Mouse (Mus musculus): ENCODE results near the gene Pde11a. TPM values are rescaled to one million over a fixed set of nuclear protein-coding genes. Genes with fewer than 3 reads are reported as not detected.
A peak's percentile ranks its signal among the peaks of the same experiment; 100 is the strongest.

Pde11a gene
- 0.09 and 0.13 TPM in 2 replicates for polyA plus RNA-seq (2015; fragmentation: Nextera tagmentation; extraction: Ambion mirVana)

DNA sequence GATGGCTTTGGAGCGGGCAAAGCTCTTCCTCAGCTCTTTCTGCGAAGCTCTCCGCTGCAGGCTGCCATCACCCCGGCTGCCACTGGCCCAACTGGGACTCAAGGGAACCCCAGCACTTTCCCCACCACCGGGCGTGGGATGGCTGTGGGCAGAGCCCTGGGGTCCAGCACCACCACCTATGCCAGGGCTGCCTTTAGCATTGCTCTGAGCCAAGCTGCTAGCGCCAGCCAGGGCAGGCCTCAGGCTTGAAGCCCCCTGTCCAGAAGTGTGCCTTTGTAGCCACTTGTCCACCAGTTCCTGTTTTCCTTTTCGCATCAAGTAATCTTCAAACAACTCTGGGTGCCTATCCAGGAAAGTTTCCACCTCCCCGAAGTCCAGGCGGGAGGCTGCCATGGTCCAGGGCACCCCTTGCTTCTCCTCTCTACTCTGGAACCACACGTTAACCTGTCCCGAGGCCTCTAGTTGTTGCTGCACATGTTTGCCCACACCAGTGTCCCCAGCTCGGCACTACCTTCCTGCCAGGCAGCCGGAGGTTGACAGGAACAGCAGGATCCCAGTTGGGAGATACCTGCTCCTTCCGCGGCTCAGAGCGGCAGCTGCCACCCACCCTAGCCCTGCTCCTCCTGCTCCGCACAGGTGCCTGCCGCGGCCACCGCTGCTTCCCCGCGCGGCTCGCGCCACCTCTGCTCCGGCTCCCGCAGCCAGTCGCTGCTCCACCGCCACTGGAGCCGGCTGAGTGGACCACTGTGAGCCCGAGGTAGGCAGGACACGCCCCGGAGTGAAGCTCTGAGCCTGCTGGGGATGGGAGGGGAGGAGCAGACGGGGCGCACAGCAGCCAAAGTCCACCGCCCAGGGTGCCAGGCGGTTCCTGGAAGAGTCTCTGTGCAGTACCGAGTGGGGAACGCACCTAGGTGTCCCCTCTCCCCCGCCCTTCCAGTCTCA, at the start of gene Pde11a:
Pde11a (minus strand) TSS at position 560 of the 942 bp plus-strand sequence.
- H3K9ac ChIP-seq (ENCODE audit: low read length): peak within 1 kb of the TSS; percentile 62
- WGBS: 16% methylated on average over 40 of the region's 41 CpGs
- no peaks in the 10 kb centered on the region for H3K4me1 ChIP-seq (replicated peaks; ENCODE audit: control insufficient read depth, insufficient read depth, low read length)
- H3K9me3 ChIP-seq (ENCODE audit: control insufficient read depth, low read length): no peaks in the 10 kb centered on the region
- peak; percentile 60 for ATAC-seq (ENCODE audit: low read depth)
- H3K27ac ChIP-seq (ENCODE audit: low read length): no peak within 1 kb of the TSS
- peak within 1 kb of the TSS; percentile 95 for H3K4me2 ChIP-seq (ENCODE audit: low read depth, low read length)
- H3K27me3 ChIP-seq (ENCODE audit: control insufficient read depth, insufficient read depth, low read depth, low read length): peaks cover 5% of the 10 kb centered on the region; the same call in 1 of the 2 replicates
- H3K4me3 ChIP-seq (ENCODE audit: low read length): peak within 1 kb of the TSS; percentile 53
- H3K36me3 ChIP-seq (ENCODE audit: control insufficient read depth, insufficient read depth, low read length): no peaks in the 10 kb centered on the region

DNA sequence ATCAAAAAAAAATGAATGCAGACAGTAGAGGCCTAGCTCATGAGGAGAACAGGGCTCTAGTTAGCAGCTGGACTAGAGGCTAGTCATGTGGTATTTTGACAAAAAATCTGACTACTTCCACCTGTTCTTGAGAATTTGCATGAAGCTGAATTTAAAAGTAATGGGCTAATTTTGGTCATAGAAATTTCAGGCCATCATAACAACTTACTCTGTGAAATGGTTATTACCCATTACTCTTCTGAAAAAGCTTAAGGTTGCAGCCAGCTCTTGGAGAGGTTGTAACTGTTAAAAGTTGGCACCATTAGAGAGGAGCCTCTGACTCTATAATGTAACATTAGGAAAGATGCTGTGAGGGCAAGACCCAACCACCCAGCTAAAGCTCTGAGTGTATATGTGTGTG, 48.0 kb upstream of the Pde11a start:
- ATAC-seq (ENCODE audit: low read depth): no peak

DNA sequence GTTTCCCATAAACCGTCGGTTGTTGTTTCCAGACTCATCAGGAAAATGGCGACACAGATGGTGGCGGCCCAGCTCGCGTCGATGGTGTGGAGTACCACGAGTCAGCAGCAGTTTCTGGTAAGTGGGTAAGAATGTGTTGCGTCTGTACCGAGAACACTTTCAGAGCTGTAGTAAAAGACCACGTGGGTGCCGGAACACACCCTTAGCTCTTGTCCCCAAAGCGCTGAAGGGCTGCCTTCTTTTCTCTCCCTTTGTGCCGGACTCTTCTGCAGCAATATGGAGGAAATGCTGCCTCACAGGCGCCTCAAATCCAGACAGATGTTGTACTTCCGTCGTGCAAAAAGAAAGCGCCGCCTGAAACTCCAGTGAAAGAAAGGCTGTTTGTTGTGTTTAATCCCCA, 40.1 kb upstream of the Pde11a start:
- 91% methylated on average over 19 of the region's 19 CpGs for WGBS
- Histone ChIP-seq H3K4me2 (ENCODE audit: low read depth, low read length) (no peak overlapping the region), H3K4me1 (replicated peaks; ENCODE audit: control insufficient read depth, insufficient read depth, low read length) (no peaks in the 10 kb centered on the region), H3K27ac (ENCODE audit: low read length) (no peak overlapping the region), H3K27me3 (ENCODE audit: control insufficient read depth, insufficient read depth, low read depth, low read length) (no peaks in the 10 kb centered on the region), H3K4me3 (ENCODE audit: low read length) (no peak overlapping the region), H3K9me3 (ENCODE audit: control insufficient read depth, low read length) (no peaks in the 10 kb centered on the region), H3K36me3 (ENCODE audit: control insufficient read depth, insufficient read depth, low read length) (peaks cover 35% of the 10 kb centered on the region), H3K9ac (ENCODE audit: low read length) (no peak overlapping the region)
- no peak for ATAC-seq (ENCODE audit: low read depth)

More for the DNA sequence above, 48.0 kb upstream of the Pde11a start:
- Histone ChIP-seq H3K9me3 (ENCODE audit: control insufficient read depth, low read length) (no peaks in the 10 kb centered on the region), H3K4me3 (ENCODE audit: low read length) (no peak overlapping the region), H3K9ac (ENCODE audit: low read length) (no peak overlapping the region), H3K27me3 (ENCODE audit: control insufficient read depth, insufficient read depth, low read depth, low read length) (no peaks in the 10 kb centered on the region), H3K27ac (ENCODE audit: low read length) (no peak overlapping the region), H3K4me2 (ENCODE audit: low read depth, low read length) (no peak overlapping the region), H3K36me3 (ENCODE audit: control insufficient read depth, insufficient read depth, low read length) (peaks cover 4% of the 10 kb centered on the region), H3K4me1 (replicated peaks; ENCODE audit: control insufficient read depth, insufficient read depth, low read length) (no peaks in the 10 kb centered on the region)

DNA sequence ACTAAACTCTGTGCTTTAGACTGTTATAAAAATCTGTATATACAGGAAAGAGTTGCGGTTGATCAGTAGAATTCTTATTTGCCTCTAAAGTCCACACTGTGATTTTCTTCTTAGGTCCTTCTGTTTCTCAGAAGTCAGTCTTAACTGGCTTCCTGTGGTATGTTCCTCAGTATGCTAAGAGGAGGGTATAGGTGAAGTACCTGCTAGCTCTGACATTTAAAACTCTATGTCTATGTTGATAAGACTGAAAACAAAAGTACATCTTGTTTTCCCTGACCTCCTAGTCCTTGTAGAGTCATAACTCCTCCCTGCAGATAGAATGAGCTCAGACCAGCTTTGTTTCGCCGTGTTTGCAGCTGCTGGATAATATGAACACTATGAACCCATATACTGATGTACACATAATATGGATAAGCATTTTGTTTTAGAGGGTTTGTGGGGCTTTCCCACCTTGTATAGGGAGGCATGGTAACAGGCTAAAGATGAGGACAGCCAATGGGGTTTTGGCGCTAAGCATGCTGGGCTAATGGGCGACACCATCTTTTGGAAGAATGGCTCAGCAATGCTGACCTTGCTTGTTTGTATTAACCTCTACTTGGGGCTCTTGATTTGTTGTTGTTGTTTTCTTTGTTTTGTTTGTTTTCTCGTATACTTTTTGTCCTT, 36.1 kb upstream of the Pde11a start:
- H3K27ac ChIP-seq (ENCODE audit: low read length): no peak overlapping the region
- no peaks in the 10 kb centered on the region for H3K9me3 ChIP-seq (ENCODE audit: control insufficient read depth, low read length)
- ATAC-seq (ENCODE audit: low read depth): no peak
- no peak overlapping the region for H3K4me3 ChIP-seq (ENCODE audit: low read length)
- peaks cover 3% of the 10 kb centered on the region for H3K4me1 ChIP-seq (replicated peaks; ENCODE audit: control insufficient read depth, insufficient read depth, low read length)
- 93% methylated on average over 6 of the region's 6 CpGs for WGBS
- H3K27me3 ChIP-seq (ENCODE audit: control insufficient read depth, insufficient read depth, low read depth, low read length): no peaks in the 10 kb centered on the region
- H3K9ac ChIP-seq (ENCODE audit: low read length): no peak overlapping the region
- H3K36me3 ChIP-seq (ENCODE audit: control insufficient read depth, insufficient read depth, low read length): peaks cover 26% of the 10 kb centered on the region
- H3K4me2 ChIP-seq (ENCODE audit: low read depth, low read length): no peak overlapping the region

DNA sequence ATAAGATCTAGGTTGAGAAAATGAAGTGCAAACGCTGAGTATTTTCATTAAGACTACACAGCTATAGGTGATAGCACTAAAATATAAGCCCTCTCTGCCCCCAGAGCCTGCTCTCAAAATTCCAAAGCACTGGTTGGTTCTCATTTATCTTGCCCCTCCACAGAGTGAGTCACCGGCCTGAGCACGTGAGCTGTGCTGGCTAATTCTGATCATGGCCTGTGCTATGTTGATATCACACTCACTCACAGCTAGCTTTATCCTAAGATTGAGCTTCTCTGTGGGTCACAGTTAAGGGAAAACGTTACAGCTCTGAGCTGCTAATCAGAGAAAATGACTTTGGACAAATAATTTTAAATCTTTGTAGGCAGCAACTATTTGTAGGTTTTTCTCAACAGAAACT, 33.7 kb upstream of the Pde11a start:
- ATAC-seq (ENCODE audit: low read depth): no peak
- H3K9me3 ChIP-seq (ENCODE audit: control insufficient read depth, low read length): no peaks in the 10 kb centered on the region
- H3K27me3 ChIP-seq (ENCODE audit: control insufficient read depth, insufficient read depth, low read depth, low read length): no peaks in the 10 kb centered on the region
- H3K4me1 ChIP-seq (replicated peaks; ENCODE audit: control insufficient read depth, insufficient read depth, low read length): peaks cover 3% of the 10 kb centered on the region
- H3K4me2 ChIP-seq (ENCODE audit: low read depth, low read length): no peak overlapping the region
- WGBS: 70% methylated on average over 4 of the region's 4 CpGs
- H3K9ac ChIP-seq (ENCODE audit: low read length): no peak overlapping the region
- H3K36me3 ChIP-seq (ENCODE audit: control insufficient read depth, insufficient read depth, low read length): peaks cover 11% of the 10 kb centered on the region
- no peak overlapping the region for H3K4me3 ChIP-seq (ENCODE audit: low read length)
- no peak overlapping the region for H3K27ac ChIP-seq (ENCODE audit: low read length)

DNA sequence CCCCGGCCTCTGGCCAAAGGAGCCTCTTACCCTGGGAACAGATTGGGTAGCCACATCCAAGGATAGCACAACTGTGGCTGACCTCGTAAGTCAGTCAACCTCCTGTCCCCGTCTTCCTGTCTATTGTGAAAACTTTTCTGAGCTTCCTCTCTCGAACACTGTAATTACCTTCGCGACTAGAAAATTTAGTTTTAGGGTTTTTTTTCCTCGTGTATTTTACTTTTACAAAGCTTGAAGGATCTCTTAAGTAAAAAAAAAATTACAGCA, 32.0 kb upstream of the Pde11a start:
- Histone ChIP-seq H3K4me3 (ENCODE audit: low read length) (peak overlapping the region; percentile 93), H3K36me3 (ENCODE audit: control insufficient read depth, insufficient read depth, low read length) (peaks cover 9% of the 10 kb centered on the region; the same call in 1 of the 2 replicates), H3K4me2 (ENCODE audit: low read depth, low read length) (peak overlapping the region; percentile 76), H3K9ac (ENCODE audit: low read length) (peak overlapping the region; percentile 86), H3K27ac (ENCODE audit: low read length) (no peak overlapping the region), H3K27me3 (ENCODE audit: control insufficient read depth, insufficient read depth, low read depth, low read length) (no peaks in the 10 kb centered on the region), H3K4me1 (replicated peaks; ENCODE audit: control insufficient read depth, insufficient read depth, low read length) (peaks cover 3% of the 10 kb centered on the region), H3K9me3 (ENCODE audit: control insufficient read depth, low read length) (no peaks in the 10 kb centered on the region)
- no peak for ATAC-seq (ENCODE audit: low read depth)
- 2% methylated on average over 7 of the region's 7 CpGs for WGBS

DNA sequence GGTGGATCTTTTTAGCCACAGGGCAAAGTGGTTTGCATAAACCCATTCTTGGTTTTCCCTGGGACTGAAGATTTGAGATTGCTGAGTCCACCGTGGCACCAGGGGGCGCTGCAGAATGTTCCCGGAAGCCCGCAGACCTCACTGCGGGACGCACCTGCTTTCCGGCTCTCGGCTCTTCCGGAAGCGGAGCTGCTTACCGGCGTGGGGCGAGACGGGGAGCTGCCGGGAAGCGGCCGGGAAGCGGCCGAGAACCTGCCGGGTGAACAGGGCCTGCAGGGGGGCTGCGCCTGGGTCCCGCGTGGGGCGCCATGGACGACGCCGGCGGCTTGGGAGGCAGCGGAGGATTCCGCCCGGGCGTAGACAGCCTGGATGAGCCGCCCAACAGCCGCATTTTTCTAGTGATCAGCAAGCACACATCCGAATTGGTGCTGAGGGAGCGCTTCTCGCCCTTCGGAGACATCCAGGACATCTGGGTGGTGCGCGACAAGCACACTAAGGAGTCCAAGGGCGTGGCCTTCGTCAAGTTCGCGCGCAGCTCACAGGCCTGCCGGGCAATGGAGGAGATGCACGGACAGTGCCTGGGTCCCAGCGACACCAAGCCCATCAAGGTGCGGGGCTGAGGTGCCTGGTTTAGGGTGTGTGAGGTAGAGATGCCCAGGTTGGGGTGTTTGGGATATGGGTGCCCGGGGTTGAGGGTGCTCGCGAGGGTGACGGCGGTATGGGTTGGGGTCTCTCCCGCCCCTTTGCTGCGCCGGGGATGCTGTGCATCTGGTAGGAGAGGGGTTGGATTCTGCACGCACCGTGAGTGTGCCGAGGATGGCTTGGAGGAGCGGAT, 31.5 kb upstream of the Pde11a start, which contains the start of gene Rbm45:
Rbm45 (plus strand) TSS at position 164 of the 835 bp plus-strand sequence.
- no peaks in the 10 kb centered on the region for H3K9me3 ChIP-seq (ENCODE audit: control insufficient read depth, low read length)
- no peaks in the 10 kb centered on the region for H3K27me3 ChIP-seq (ENCODE audit: control insufficient read depth, insufficient read depth, low read depth, low read length)
- peak; percentile 88 for ATAC-seq (ENCODE audit: low read depth)
- 0 out of 2 replicates have a peak within 1 kb of the TSS, but pooled peaks have one; percentile 36 for H3K27ac ChIP-seq (ENCODE audit: low read length)
- peak within 1 kb of the TSS; percentile 76 for H3K4me2 ChIP-seq (ENCODE audit: low read depth, low read length)
- peak within 1 kb of the TSS; percentile 86 for H3K9ac ChIP-seq (ENCODE audit: low read length)
- H3K4me3 ChIP-seq (ENCODE audit: low read length): peak within 1 kb of the TSS; percentile 93
- H3K4me1 ChIP-seq (replicated peaks; ENCODE audit: control insufficient read depth, insufficient read depth, low read length): peaks cover 3% of the 10 kb centered on the region
- 0% methylated on average over 61 of the region's 61 CpGs for WGBS
- 0 out of 2 replicates have a peak, but pooled peaks cover 6% of the 10 kb centered on the region for H3K36me3 ChIP-seq (ENCODE audit: control insufficient read depth, insufficient read depth, low read length)

DNA sequence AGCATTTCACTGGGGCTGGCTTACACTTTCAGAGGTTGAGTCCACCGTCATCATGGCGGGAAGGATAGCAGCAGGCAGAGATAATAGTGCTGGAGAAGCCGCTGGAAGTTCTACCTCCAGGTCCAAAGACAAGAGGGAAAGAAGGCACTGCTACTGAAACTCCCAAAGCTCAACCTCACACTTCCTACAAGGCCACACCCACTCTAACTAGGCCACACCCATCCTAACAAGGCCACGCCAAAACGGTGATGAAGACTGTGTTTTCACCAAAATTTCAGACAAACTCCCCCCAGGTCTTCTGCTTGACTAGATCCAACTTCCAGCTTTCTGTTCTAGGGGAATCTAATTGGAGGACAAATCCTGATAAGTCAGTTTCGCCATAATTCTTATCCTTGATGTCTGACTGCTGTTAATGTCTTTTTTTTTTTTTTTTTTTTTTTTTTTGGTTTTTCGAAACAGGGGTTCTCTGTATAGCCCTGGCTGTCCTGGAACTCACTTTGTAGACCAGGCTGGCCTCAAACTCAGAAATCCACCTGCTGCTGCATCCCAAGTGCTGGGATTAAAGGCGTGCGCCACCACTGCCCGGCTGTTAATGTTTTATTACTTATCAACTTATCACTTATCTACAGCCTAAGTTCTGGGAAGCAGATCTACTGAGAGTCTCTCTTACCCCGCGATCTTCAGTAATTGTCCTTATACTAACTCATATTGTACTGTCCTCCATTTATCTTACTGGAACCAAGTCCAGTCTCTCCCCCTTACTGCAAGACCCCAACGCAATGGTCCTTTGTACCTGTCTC, 30.5 kb upstream of the Pde11a start:
- Histone ChIP-seq H3K9ac (ENCODE audit: low read length) (no peak overlapping the region), H3K4me1 (replicated peaks; ENCODE audit: control insufficient read depth, insufficient read depth, low read length) (peaks cover 3% of the 10 kb centered on the region), H3K27ac (ENCODE audit: low read length) (no peak overlapping the region), H3K4me3 (ENCODE audit: low read length) (no peak overlapping the region), H3K27me3 (ENCODE audit: control insufficient read depth, insufficient read depth, low read depth, low read length) (no peaks in the 10 kb centered on the region), H3K4me2 (ENCODE audit: low read depth, low read length) (no peak overlapping the region), H3K9me3 (ENCODE audit: control insufficient read depth, low read length) (no peaks in the 10 kb centered on the region), H3K36me3 (ENCODE audit: control insufficient read depth, insufficient read depth, low read length) (0 out of 2 replicates have a peak, but pooled peaks cover 2% of the 10 kb centered on the region)
- 70% methylated on average over 13 of the region's 13 CpGs for WGBS
- ATAC-seq (ENCODE audit: low read depth): no peak

Data from lung, embryonic 16.5 days (tissue).